In the genomic region with DNA sequence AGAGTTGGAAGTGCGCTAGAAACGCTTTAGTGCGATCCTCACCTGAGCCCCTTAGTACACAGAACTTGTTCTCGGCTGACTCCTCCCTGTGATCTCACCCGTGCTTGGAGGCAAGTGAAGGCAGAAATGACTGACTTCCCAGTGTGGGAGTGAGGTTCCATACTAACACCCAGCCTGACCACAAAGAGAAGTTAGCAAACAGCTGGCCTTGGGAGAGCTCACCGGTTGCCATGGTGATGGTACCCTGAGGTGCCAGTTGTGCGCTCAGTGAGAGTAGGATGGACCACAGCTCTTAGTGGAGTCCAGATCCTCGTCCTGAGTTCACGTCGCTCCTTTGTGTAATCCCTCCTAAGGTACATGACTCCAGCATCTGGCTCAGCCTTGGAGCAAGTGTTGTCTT, we compare ENCODE assay signal across 29 mouse cellular contexts. TPM values are rescaled to one million over a fixed set of nuclear protein-coding genes. Genes with fewer than 3 reads are reported as not detected.
DNase-seq lines count a peak whose midpoint lies in the region; ATAC-seq lines count a peak whose summit lies in the region.
"Had no signal": no experiment of that assay in that cellular context is flagged by ENCODE, and none has a peak within 500 bp of the region (broad histone marks: within the 10 kb centered on the region; RNA-seq: fewer than 3 reads in every experiment).

No protein-coding gene starts in this region.

- peaks cover 5% of the 10 kb centered on the region; the same call in 1 of the 2 replicates for H3K27me3 ChIP-seq in embryonic facial prominence, embryonic 15.5 days
- no peaks in the 10 kb centered on the region for H3K27me3 ChIP-seq in embryonic facial prominence, embryonic 10.5 days (replicated peaks; ENCODE audit: low read depth, poor library complexity, severe bottlenecking)
- H3K27me3 ChIP-seq: forebrain, embryonic 12.5 days; forebrain, embryonic 15.5 days; hindbrain, embryonic 15.5 days had no signal

- H3K9ac ChIP-seq in embryonic facial prominence, embryonic 15.5 days = no peak overlapping the region
- H3K9ac ChIP-seq: forebrain, embryonic 12.5 days; forebrain, embryonic 15.5 days; heart, embryonic 12.5 days; heart, embryonic 15.5 days; hindbrain, embryonic 12.5 days; hindbrain, embryonic 15.5 days had no signal

- no peaks in the 10 kb centered on the region for H3K36me3 ChIP-seq in embryonic facial prominence, embryonic 15.5 days
- no peaks in the 10 kb centered on the region for H3K36me3 ChIP-seq in embryonic facial prominence, embryonic 10.5 days (replicated peaks)
- H3K36me3 ChIP-seq: forebrain, embryonic 12.5 days; forebrain, embryonic 15.5 days; G1E; heart, embryonic 12.5 days; heart, embryonic 15.5 days; hindbrain, embryonic 12.5 days; hindbrain, embryonic 15.5 days had no signal

- no peak for DNase-seq in embryonic facial prominence, embryonic 10.5 days (ENCODE audit: low spot score)
- peak; percentile 6 for DNase-seq in retina, postnatal 1 day
- no peak for DNase-seq in retina, embryonic 14.5 days (ENCODE audit: low spot score)
- no peak for DNase-seq in right cerebral cortex, postnatal 4 days

- 78% methylated on average over 10 of the region's 10 CpGs for WGBS in embryonic facial prominence, embryonic 15.5 days
- 83% methylated on average over 10 of the region's 10 CpGs for WGBS in embryonic facial prominence, embryonic 10.5 days

- H3K4me1 ChIP-seq in embryonic facial prominence, embryonic 15.5 days = no peaks in the 10 kb centered on the region
- no peaks in the 10 kb centered on the region for H3K4me1 ChIP-seq in embryonic facial prominence, embryonic 10.5 days
- H3K4me1 ChIP-seq: forebrain, embryonic 12.5 days; forebrain, embryonic 15.5 days; heart, embryonic 12.5 days; heart, embryonic 15.5 days; hindbrain, embryonic 12.5 days; hindbrain, embryonic 15.5 days had no signal

- H3K27ac ChIP-seq in embryonic facial prominence, embryonic 15.5 days (replicated peaks) = no peak overlapping the region
- H3K27ac ChIP-seq in embryonic facial prominence, embryonic 10.5 days (replicated peaks) = no peak overlapping the region
- H3K27ac ChIP-seq: forebrain, embryonic 12.5 days; forebrain, embryonic 15.5 days; heart, embryonic 15.5 days; hindbrain, embryonic 12.5 days; hindbrain, embryonic 15.5 days had no signal

- no peaks in the 10 kb centered on the region for H3K9me3 ChIP-seq in embryonic facial prominence, embryonic 15.5 days (replicated peaks)
- H3K9me3 ChIP-seq in embryonic facial prominence, embryonic 10.5 days = no peaks in the 10 kb centered on the region
- H3K9me3 ChIP-seq: forebrain, embryonic 12.5 days; forebrain, embryonic 15.5 days; G1E; heart, embryonic 12.5 days; heart, embryonic 15.5 days; hindbrain, embryonic 12.5 days; hindbrain, embryonic 15.5 days had no signal

- H3K4me3 ChIP-seq in embryonic facial prominence, embryonic 15.5 days (replicated peaks) = no peak overlapping the region
- H3K4me3 ChIP-seq in embryonic facial prominence, embryonic 10.5 days = no peak overlapping the region
- H3K4me3 ChIP-seq: forebrain, embryonic 12.5 days; forebrain, embryonic 15.5 days; heart, embryonic 12.5 days; heart, embryonic 15.5 days; hindbrain, embryonic 12.5 days; hindbrain, embryonic 15.5 days had no signal

- 0 out of 2 replicates have a peak, but pooled peaks have one; percentile 11 for ATAC-seq in embryonic facial prominence, embryonic 15.5 days (ENCODE audit: insufficient number of reproducible peaks, low FRiP score, low TSS enrichment, low read depth)
- peak; percentile 20; the same call in 1 of the 2 replicates for ATAC-seq in monocyte, adult 5-6 weeks (replicated peaks; ENCODE audit: insufficient number of reproducible peaks, low FRiP score, low TSS enrichment, poor library complexity, severe bottlenecking)
- ATAC-seq: activated CD4-positive, CD25-positive, alpha-beta regulatory T cell, adult 4 months; forebrain, embryonic 15.5 days; intestine, postnatal 0 days; Patski had no signal

- H3K4me2 ChIP-seq in embryonic facial prominence, embryonic 15.5 days (replicated peaks) = no peak overlapping the region
- H3K4me2 ChIP-seq: forebrain, embryonic 12.5 days; forebrain, embryonic 15.5 days; heart, embryonic 12.5 days; heart, embryonic 15.5 days; hindbrain, embryonic 12.5 days; hindbrain, embryonic 15.5 days had no signal

RNA-seq across cellular contexts. Expression of gene OR5BS1P, which starts 5.3 kb away (rescaled TPM):
- polyA plus RNA-seq in embryonic facial prominence, embryonic 15.5 days (2015; fragmentation: Nextera tagmentation; extraction: Ambion mirVana) = not detected in 2 replicates
- polyA plus RNA-seq in embryonic facial prominence, embryonic 10.5 days (2016; fragmentation: Nextera tagmentation; extraction: Ambion mirVana) = not detected in 2 replicates
- total RNA-seq in monocyte, adult 5-6 weeks (2017) = not detected in 3 replicates
- total RNA-seq: adrenal gland, adult 8-10 months; adrenal gland, postnatal 25 days; gastrocnemius, adult 18-20 months; gastrocnemius, postnatal 10 days; gastrocnemius, postnatal 36 days; heart, adult 18-20 months; heart, postnatal 10 days; heart, postnatal 36 days had no signal
- polyA plus RNA-seq: brain, embryonic 14.5 days; cortical plate, adult 2 months; embryonic facial prominence, embryonic 11.5 days; embryonic facial prominence, embryonic 14.5 days; forebrain, embryonic 12.5 days; forebrain, embryonic 15.5 days; G1E; heart, embryonic 12.5 days; heart, embryonic 15.5 days; hindbrain, embryonic 12.5 days; hindbrain, embryonic 15.5 days; intestine, embryonic 14.5 days; intestine, postnatal 0 days; Patski had no signal

RNA-seq across cellular contexts. Expression of gene Lalba, which starts 7.6 kb away (rescaled TPM):
- polyA plus RNA-seq in embryonic facial prominence, embryonic 15.5 days (2015; fragmentation: Nextera tagmentation; extraction: Ambion mirVana) = not detected in 2 replicates
- polyA plus RNA-seq in embryonic facial prominence, embryonic 10.5 days (2016; fragmentation: Nextera tagmentation; extraction: Ambion mirVana) = 0.20 and 0.26 TPM in 2 replicates
- total RNA-seq in monocyte, adult 5-6 weeks (2017) = not detected in 3 replicates
- total RNA-seq: adrenal gland, adult 8-10 months; adrenal gland, postnatal 25 days; G1E; gastrocnemius, adult 18-20 months; gastrocnemius, postnatal 36 days; heart, postnatal 36 days had no signal
- polyA plus RNA-seq: activated CD4-positive, CD25-positive, alpha-beta regulatory T cell, adult 4 months; brain, embryonic 14.5 days; cortical plate, adult 2 months; embryonic facial prominence, embryonic 14.5 days; forebrain, embryonic 12.5 days; forebrain, embryonic 15.5 days; G1E; heart, embryonic 12.5 days; heart, embryonic 15.5 days; hindbrain, embryonic 12.5 days; hindbrain, embryonic 15.5 days; Patski had no signal

RNA-seq across cellular contexts. Expression of gene Olfr279, which starts 17.2 kb away (rescaled TPM):
- polyA plus RNA-seq in embryonic facial prominence, embryonic 15.5 days (2015; fragmentation: Nextera tagmentation; extraction: Ambion mirVana) = 0.03 TPM in 1 of 2 replicates, not detected in the other
- not detected in 2 replicates for polyA plus RNA-seq in embryonic facial prominence, embryonic 10.5 days (2016; fragmentation: Nextera tagmentation; extraction: Ambion mirVana)
- not detected in 3 replicates for total RNA-seq in monocyte, adult 5-6 weeks (2017)
- total RNA-seq: adrenal gland, adult 8-10 months; adrenal gland, postnatal 25 days; gastrocnemius, adult 18-20 months; gastrocnemius, postnatal 10 days; gastrocnemius, postnatal 36 days; heart, adult 18-20 months; heart, postnatal 10 days; heart, postnatal 36 days had no signal
- polyA plus RNA-seq: activated CD4-positive, CD25-positive, alpha-beta regulatory T cell, adult 4 months; brain, embryonic 14.5 days; embryonic facial prominence, embryonic 11.5 days; embryonic facial prominence, embryonic 14.5 days; forebrain, embryonic 12.5 days; forebrain, embryonic 15.5 days; G1E; heart, embryonic 12.5 days; heart, embryonic 15.5 days; hindbrain, embryonic 12.5 days; hindbrain, embryonic 15.5 days; intestine, embryonic 14.5 days; intestine, postnatal 0 days; Patski had no signal

RNA-seq across cellular contexts. Expression of gene Olfr281, which starts 22.6 kb away (rescaled TPM):
- polyA plus RNA-seq in embryonic facial prominence, embryonic 15.5 days (2015; fragmentation: Nextera tagmentation; extraction: Ambion mirVana) = 0.07 TPM in 1 of 2 replicates, not detected in the other
- not detected in 2 replicates for polyA plus RNA-seq in embryonic facial prominence, embryonic 10.5 days (2016; fragmentation: Nextera tagmentation; extraction: Ambion mirVana)
- total RNA-seq in monocyte, adult 5-6 weeks (2017) = not detected in 3 replicates
- total RNA-seq: adrenal gland, adult 8-10 months; adrenal gland, postnatal 25 days; gastrocnemius, adult 18-20 months; gastrocnemius, postnatal 10 days; gastrocnemius, postnatal 36 days; heart, adult 18-20 months; heart, postnatal 10 days; heart, postnatal 36 days had no signal
- polyA plus RNA-seq: activated CD4-positive, CD25-positive, alpha-beta regulatory T cell, adult 4 months; brain, embryonic 14.5 days; cortical plate, adult 2 months; embryonic facial prominence, embryonic 11.5 days; forebrain, embryonic 15.5 days; G1E; heart, embryonic 12.5 days; heart, embryonic 15.5 days; hindbrain, embryonic 12.5 days; hindbrain, embryonic 15.5 days; intestine, embryonic 14.5 days; intestine, postnatal 0 days; Patski had no signal

RNA-seq across cellular contexts. Expression of gene Olfr282, which starts 43.9 kb away (rescaled TPM):
- polyA plus RNA-seq in embryonic facial prominence, embryonic 15.5 days (2015; fragmentation: Nextera tagmentation; extraction: Ambion mirVana) = 0.51 TPM in 1 of 2 replicates, not detected in the other
- not detected in 2 replicates for polyA plus RNA-seq in embryonic facial prominence, embryonic 10.5 days (2016; fragmentation: Nextera tagmentation; extraction: Ambion mirVana)
- total RNA-seq in monocyte, adult 5-6 weeks (2017) = not detected in 3 replicates
- total RNA-seq: adrenal gland, adult 8-10 months; adrenal gland, postnatal 25 days; G1E; gastrocnemius, adult 18-20 months; gastrocnemius, postnatal 10 days; gastrocnemius, postnatal 36 days; heart, adult 18-20 months; heart, postnatal 10 days; heart, postnatal 36 days had no signal
- polyA plus RNA-seq: activated CD4-positive, CD25-positive, alpha-beta regulatory T cell, adult 4 months; brain, embryonic 14.5 days; cortical plate, adult 2 months; embryonic facial prominence, embryonic 11.5 days; embryonic facial prominence, embryonic 14.5 days; forebrain, embryonic 12.5 days; forebrain, embryonic 15.5 days; G1E; heart, embryonic 12.5 days; heart, embryonic 15.5 days; hindbrain, embryonic 12.5 days; hindbrain, embryonic 15.5 days; intestine, embryonic 14.5 days; intestine, postnatal 0 days; Patski had no signal
